Comparison of ENCODE assay signal across 14 mouse cellular contexts in genomic region chr4:18795740-18796394, GRCm38 (mm10).
DNase-seq lines count a peak whose midpoint lies in the region; ATAC-seq and TF ChIP-seq lines count a peak whose summit lies in the region.
"Had no signal": no experiment of that assay in that cellular context is flagged by ENCODE, and none has a peak within 500 bp of the region (broad histone marks: within the 10 kb centered on the region; RNA-seq: fewer than 3 reads in every experiment).

No protein-coding gene starts in this region.

- no peak for TF ChIP-seq EP300 in heart, postnatal 0 days (IDR thresholded peaks at IDR 0.05; ENCODE audit: low read depth)
- no peak for TF ChIP-seq EP300 in heart, adult 2 months (IDR thresholded peaks at IDR 0.05; ENCODE audit: insufficient read depth, low read depth, low read length)

- no peak overlapping the region for H3K4me2 ChIP-seq in heart, postnatal 0 days (ENCODE audit: low read depth, low read length)
- no peak overlapping the region for H3K4me2 ChIP-seq in lung, embryonic 14.5 days
- no peak overlapping the region for H3K4me2 ChIP-seq in embryonic facial prominence, embryonic 14.5 days (ENCODE audit: low read depth, low read length)
- H3K4me2 ChIP-seq in myocyte (ENCODE audit: low read depth): peak overlapping the region; percentile 22
- no peak overlapping the region for H3K4me2 ChIP-seq in forebrain, postnatal 0 days (ENCODE audit: low read depth)
- H3K4me2 ChIP-seq: liver, embryonic 15.5 days had no signal

- no peaks in the 10 kb centered on the region for H3K4me1 ChIP-seq in heart, postnatal 0 days (ENCODE audit: control insufficient read depth, insufficient read depth)
- H3K4me1 ChIP-seq in heart, adult 2 months (ENCODE audit: control insufficient read depth, insufficient read depth, low read length): no peaks in the 10 kb centered on the region
- H3K4me1 ChIP-seq in lung, embryonic 14.5 days (ENCODE audit: insufficient read depth): no peaks in the 10 kb centered on the region
- H3K4me1 ChIP-seq in embryonic facial prominence, embryonic 14.5 days (ENCODE audit: control insufficient read depth, insufficient read depth, low read length): 0 out of 2 replicates have a peak, but pooled peaks cover 3% of the 10 kb centered on the region
- H3K4me1 ChIP-seq in forebrain, postnatal 0 days (ENCODE audit: insufficient read depth): no peaks in the 10 kb centered on the region
- H3K4me1 ChIP-seq: liver, embryonic 15.5 days; midbrain, embryonic 10.5 days had no signal

- WGBS in heart, postnatal 0 days: 46% methylated on average over 2 of the region's 2 CpGs
- 54% methylated on average over 2 of the region's 2 CpGs for WGBS in heart, adult 2 months
- WGBS in lung, embryonic 14.5 days: 41% methylated on average over 2 of the region's 2 CpGs
- 43% methylated on average over 2 of the region's 2 CpGs for WGBS in embryonic facial prominence, embryonic 14.5 days
- 80% methylated on average over 2 of the region's 2 CpGs for WGBS in forebrain, postnatal 0 days

- no peaks in the 10 kb centered on the region for H3K27me3 ChIP-seq in heart, postnatal 0 days (ENCODE audit: control insufficient read depth, insufficient read depth, low read length)
- no peaks in the 10 kb centered on the region for H3K27me3 ChIP-seq in heart, adult 2 months (ENCODE audit: control insufficient read depth, insufficient read depth, low read length)
- H3K27me3 ChIP-seq in lung, embryonic 14.5 days (ENCODE audit: insufficient read depth, low read length): no peaks in the 10 kb centered on the region
- H3K27me3 ChIP-seq in embryonic facial prominence, embryonic 14.5 days (replicated peaks; ENCODE audit: control insufficient read depth, insufficient read depth, low read length): no peaks in the 10 kb centered on the region
- H3K27me3 ChIP-seq in myocyte (ENCODE audit: control insufficient read depth, insufficient read depth, insufficient read length): no peaks in the 10 kb centered on the region
- no peaks in the 10 kb centered on the region for H3K27me3 ChIP-seq in forebrain, postnatal 0 days (ENCODE audit: insufficient read depth, low read length)
- H3K27me3 ChIP-seq: liver, embryonic 15.5 days had no signal

- intact Hi-C loops in heart, adult 2 months (cut with DNase I): no loop called here

- TF ChIP-seq CTCF in heart, postnatal 0 days (IDR thresholded peaks at IDR 0.05; ENCODE audit: low read depth): no peak
- no peak for TF ChIP-seq CTCF in heart, adult 2 months (IDR thresholded peaks at IDR 0.05)
- TF ChIP-seq CTCF in lung, embryonic 14.5 days (IDR thresholded peaks at IDR 0.05; ENCODE audit: low read depth): no peak
- TF ChIP-seq CTCF in forebrain, postnatal 0 days (IDR thresholded peaks at IDR 0.05; ENCODE audit: low read depth): no peak

- no peak for TF ChIP-seq POLR2A in heart, adult 2 months (IDR thresholded peaks at IDR 0.05; ENCODE audit: insufficient read depth, low read depth, low read length)
- TF ChIP-seq POLR2A in myocyte (IDR thresholded peaks at IDR 0.05; ENCODE audit: insufficient read length, low read depth): no peak

- H3K9ac ChIP-seq in heart, postnatal 0 days (replicated peaks; ENCODE audit: low read depth, low read length): no peak overlapping the region
- no peak overlapping the region for H3K9ac ChIP-seq in heart, adult 2 months (ENCODE audit: low read depth, low read length)
- no peak overlapping the region for H3K9ac ChIP-seq in lung, embryonic 14.5 days
- no peak overlapping the region for H3K9ac ChIP-seq in embryonic facial prominence, embryonic 14.5 days (ENCODE audit: low read depth, low read length)
- H3K9ac ChIP-seq in forebrain, postnatal 0 days: no peak overlapping the region
- H3K9ac ChIP-seq: liver, embryonic 15.5 days had no signal

- no peak overlapping the region for H3ac ChIP-seq in myocyte (ENCODE audit: control insufficient read depth, insufficient read length)

- ATAC-seq in heart, postnatal 0 days (ENCODE audit: insufficient read depth, low read depth): no peak
- ATAC-seq in lung, embryonic 14.5 days (ENCODE audit: insufficient read depth): peak; percentile 90
- ATAC-seq in embryonic facial prominence, embryonic 14.5 days (ENCODE audit: low read depth): peak; percentile 79; the same call in 1 of the 2 replicates
- no peak for ATAC-seq in forebrain, postnatal 0 days

- peak; percentile 13 for DNase-seq in heart, postnatal 0 days (ENCODE audit: low spot score)
- DNase-seq in heart, adult 2 months: no peak
- DNase-seq in lung, embryonic 14.5 days: peak; percentile 77
- no peak for DNase-seq in lung, postnatal 4 days
- peak; percentile 87 for DNase-seq in embryonic facial prominence, embryonic 14.5 days (ENCODE audit: low spot score)
- DNase-seq in forebrain, postnatal 0 days: no peak
- DNase-seq: cerebellum, adult 11 months; kidney, adult 9 months; layer of hippocampus, postnatal 36 days; left cerebral cortex, postnatal 4 days had no signal

- H3K4me3 ChIP-seq in heart, postnatal 0 days (ENCODE audit: low read depth, low read length): no peak overlapping the region
- no peak overlapping the region for H3K4me3 ChIP-seq in heart, adult 2 months
- H3K4me3 ChIP-seq in lung, embryonic 14.5 days (ENCODE audit: low read depth, low read length): no peak overlapping the region
- no peak overlapping the region for H3K4me3 ChIP-seq in embryonic facial prominence, embryonic 14.5 days (ENCODE audit: low read depth, low read length)
- H3K4me3 ChIP-seq in myocyte: no peak overlapping the region
- no peak overlapping the region for H3K4me3 ChIP-seq in forebrain, postnatal 0 days (ENCODE audit: low read depth, low read length)
- H3K4me3 ChIP-seq: erythroblast, embryonic 14.5 days; liver, embryonic 15.5 days; midbrain, embryonic 10.5 days had no signal

- no peaks in the 10 kb centered on the region for H3K9me3 ChIP-seq in heart, postnatal 0 days (replicated peaks; ENCODE audit: control insufficient read depth, low read length)
- no peaks in the 10 kb centered on the region for H3K9me3 ChIP-seq in lung, embryonic 14.5 days (ENCODE audit: low read depth, low read length)
- no peaks in the 10 kb centered on the region for H3K9me3 ChIP-seq in embryonic facial prominence, embryonic 14.5 days (ENCODE audit: control insufficient read depth, low read length)
- H3K9me3 ChIP-seq in forebrain, postnatal 0 days (ENCODE audit: low read length): no peaks in the 10 kb centered on the region
- H3K9me3 ChIP-seq: liver, embryonic 15.5 days; midbrain, embryonic 10.5 days had no signal

- H3K36me3 ChIP-seq in heart, postnatal 0 days (replicated peaks; ENCODE audit: control insufficient read depth, insufficient read depth, low read length): no peaks in the 10 kb centered on the region
- H3K36me3 ChIP-seq in heart, adult 2 months (ENCODE audit: control insufficient read depth, insufficient read depth, low read length): no peaks in the 10 kb centered on the region
- H3K36me3 ChIP-seq in lung, embryonic 14.5 days (ENCODE audit: insufficient read depth): no peaks in the 10 kb centered on the region
- no peaks in the 10 kb centered on the region for H3K36me3 ChIP-seq in embryonic facial prominence, embryonic 14.5 days (ENCODE audit: control insufficient read depth, insufficient read depth, low read length)
- H3K36me3 ChIP-seq in myocyte (ENCODE audit: control insufficient read depth, insufficient read depth): no peaks in the 10 kb centered on the region
- H3K36me3 ChIP-seq in forebrain, postnatal 0 days (ENCODE audit: insufficient read depth): no peaks in the 10 kb centered on the region
- H3K36me3 ChIP-seq: liver, embryonic 15.5 days; midbrain, embryonic 10.5 days had no signal

- H3K79me2 ChIP-seq in heart, adult 2 months (replicated peaks; ENCODE audit: control insufficient read depth, insufficient read depth, low read length): no peaks in the 10 kb centered on the region
- no peaks in the 10 kb centered on the region for H3K79me2 ChIP-seq in myocyte (ENCODE audit: control insufficient read depth, insufficient read depth)

- no peak overlapping the region for H3K27ac ChIP-seq in heart, postnatal 0 days (ENCODE audit: low read depth)
- H3K27ac ChIP-seq in heart, adult 2 months: no peak overlapping the region
- no peak overlapping the region for H3K27ac ChIP-seq in lung, embryonic 14.5 days (ENCODE audit: low read depth)
- no peak overlapping the region for H3K27ac ChIP-seq in embryonic facial prominence, embryonic 14.5 days (replicated peaks; ENCODE audit: low read depth, low read length)
- H3K27ac ChIP-seq in forebrain, postnatal 0 days (ENCODE audit: low read depth, low read length): no peak overlapping the region
- H3K27ac ChIP-seq: liver, embryonic 15.5 days; midbrain, embryonic 10.5 days had no signal

TF ChIP-seq in myocyte, 11 proteins besides CTCF, POLR2A, EP300 and RAD21:
- no peak for TF ChIP-seq MYOD1 (IDR thresholded peaks at IDR 0.05; ENCODE audit: control insufficient read depth in 1 of 3, insufficient read length in 2 of 3, low read depth in 2 of 3)
- no peak for TF ChIP-seq USF1 (IDR thresholded peaks at IDR 0.05; ENCODE audit: low read depth)
TF ChIP-seq in myocyte: peak in this region for 0.

Comparison
In these comparisons a context has a peak if more than half of its experiments do, and no peak if none do; other contexts are left out.
1. DNase-seq: peak in heart, postnatal 0 days (single experiment), lung, embryonic 14.5 days (single experiment) and embryonic facial prominence, embryonic 14.5 days (single experiment); none in heart, adult 2 months (0 of 2), lung, postnatal 4 days (0 of 2) and forebrain, postnatal 0 days (single experiment).
2. ATAC-seq: peak in lung, embryonic 14.5 days (single experiment) and embryonic facial prominence, embryonic 14.5 days (single experiment); none in heart, postnatal 0 days (single experiment) and forebrain, postnatal 0 days (single experiment).